Mouse (Mus musculus) erythroblast, embryonic 14.5 days (primary cell): ENCODE results near the gene Cdc27.

Experiments used
- GATA1 ChIP-seq: IDR thresholded peaks from 2 replicates; pipeline ENCODE4 v1.6.1; 2012; ENCODE audit warnings: low read length, inconsistent platforms, mixed read lengths
- TAL1 ChIP-seq: IDR thresholded peaks from 3 replicates; pipeline ENCODE4 v1.6.1; 2012; ENCODE audit warnings: low read length, inconsistent platforms, mixed read lengths

- TF ChIP-seq TAL1 (no peak), GATA1 (no peak)
Measured at GRCm38 (mm10) chr11:104572566-104572965, 22.1 kb upstream of the Cdc27 start.
